Mouse (Mus musculus) liver, postnatal 0 days (tissue): ENCODE data around the gene 1600014C23Rik.

Experiments
- CTCF ChIP-seq: sonication (generic); IDR thresholded peaks from 2 replicates; pipeline ENCODE4 v1.5.1; 2016; ENCODE audit warnings: antibody characterized with exemption, low read depth
- EP300 ChIP-seq: IDR thresholded peaks from 2 replicates; pipeline ENCODE4 v1.6.1; 2016; ENCODE audit warnings: antibody characterized with exemption, low read depth, mild to moderate bottlenecking

- TF ChIP-seq EP300: no peak
- TF ChIP-seq CTCF: no peak
These were observed 25.5 kb downstream of the 1600014C23Rik start for GRCm38 (mm10) chr17:45708179-45708578.
